Mouse (Mus musculus) liver, adult 2 months (tissue): Measurements from ENCODE around the gene Ephb4.

ENCODE experiments used
- CTCF ChIP-seq: fragments of 200-500 bp; IDR thresholded peaks from 2 replicates; pipeline ENCODE4 v1.5.1; 2011; ENCODE audit warnings: low read depth, low read length, control low read depth
- POLR2A ChIP-seq: fragments of 200-500 bp; IDR thresholded peaks from 2 replicates; pipeline ENCODE4 v1.6.1; 2011; ENCODE audit warnings: low read length, control low read depth; ENCODE audit not compliant: insufficient read depth; ENCODE audit errors: extremely low read depth

DNA sequence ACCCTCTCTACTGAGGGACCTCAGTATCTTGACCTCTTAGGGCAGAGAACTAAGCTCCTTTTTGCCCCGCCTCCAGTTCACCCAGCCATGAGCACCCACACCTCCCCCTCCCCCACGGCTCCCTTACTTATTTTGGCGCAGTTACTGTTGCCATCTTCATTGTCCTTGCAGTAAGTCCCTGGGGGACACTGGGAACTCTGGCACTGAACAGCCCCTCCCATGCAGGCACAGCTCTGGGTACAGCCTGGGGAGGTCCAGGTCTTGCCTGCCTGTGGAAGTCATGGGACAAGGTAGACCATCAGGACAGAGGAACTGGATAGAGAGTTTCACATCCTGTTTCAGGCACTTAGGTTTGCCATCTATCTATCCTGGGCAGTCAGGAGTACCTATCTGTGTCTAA is 60.2 kb downstream of the Ephb4 start:
- TF ChIP-seq CTCF (no peak), POLR2A (no peak)
